Mouse (Mus musculus) limb, embryonic 12.5 days (tissue): ENCODE data around the gene Acp1. TPM values are rescaled to one million over a fixed set of nuclear protein-coding genes. Genes with fewer than 3 reads are reported as not detected.

Experiments used
- ATAC-seq: fragments of 200-750 bp; cut with Nextera tagmentation; 2 replicates; pipeline ENCODE4 v1.8.0; 2017; ENCODE audit warnings: low read depth, moderate TSS enrichment; ENCODE audit not compliant: insufficient number of reproducible peaks, insufficient read depth, low FRiP score, low TSS enrichment
- H3K27ac ChIP-seq: fragments of 300-500 bp; sonication (generic); 2 replicates; pipeline ENCODE4 v1.5.1; 2016; ENCODE audit warnings: mild to moderate bottlenecking, moderate library complexity
- H3K27me3 ChIP-seq: fragments of 300-500 bp; sonication (generic); 2 replicates; pipeline ENCODE4 v1.6.1; 2016; ENCODE audit warnings: mild to moderate bottlenecking, moderate library complexity
- H3K36me3 ChIP-seq: fragments of 300-500 bp; sonication (generic); 2 replicates; pipeline ENCODE4 v1.6.1; 2016; ENCODE audit warnings: mild to moderate bottlenecking, moderate library complexity
- H3K4me1 ChIP-seq: fragments of 300-500 bp; sonication (generic); replicated peaks from 2 replicates; pipeline ENCODE4 v1.6.1; 2016
- H3K4me2 ChIP-seq: fragments of 300-500 bp; sonication (generic); 2 replicates; pipeline ENCODE4 v1.6.1; 2016; ENCODE audit warnings: mild to moderate bottlenecking, moderate library complexity
- H3K4me3 ChIP-seq: fragments of 300-500 bp; sonication (generic); replicated peaks from 2 replicates; pipeline ENCODE4 v1.5.1; 2016; ENCODE audit warnings: mild to moderate bottlenecking
- H3K9ac ChIP-seq: fragments of 300-500 bp; sonication (generic); replicated peaks from 2 replicates; pipeline ENCODE4 v1.6.1; 2016; ENCODE audit warnings: mild to moderate bottlenecking, moderate library complexity
- H3K9me3 ChIP-seq: fragments of 300-500 bp; sonication (generic); 2 replicates; pipeline ENCODE4 v1.6.1; 2016; ENCODE audit warnings: mild to moderate bottlenecking, moderate library complexity
- WGBS: fragments of 180-500 bp; shearing (Covaris S2); methylation state at CpG from one replicate; pipeline ENCODE4 v1.1.7; 2016; 5-methylcytosine and 5-hydroxymethylcytosine counted together
- polyA plus RNA-seq: library from polyadenylated mRNA; unstranded; fragments of >200 nt; fragmentation: Nextera tagmentation; extraction: Ambion mirVana; gene quantifications from 2 replicates; pipeline ENCODE4 v1.2.1, GENCODE M21; 2016

Acp1 gene
- polyA plus RNA-seq: 164 and 170 TPM in 2 replicates

DNA sequence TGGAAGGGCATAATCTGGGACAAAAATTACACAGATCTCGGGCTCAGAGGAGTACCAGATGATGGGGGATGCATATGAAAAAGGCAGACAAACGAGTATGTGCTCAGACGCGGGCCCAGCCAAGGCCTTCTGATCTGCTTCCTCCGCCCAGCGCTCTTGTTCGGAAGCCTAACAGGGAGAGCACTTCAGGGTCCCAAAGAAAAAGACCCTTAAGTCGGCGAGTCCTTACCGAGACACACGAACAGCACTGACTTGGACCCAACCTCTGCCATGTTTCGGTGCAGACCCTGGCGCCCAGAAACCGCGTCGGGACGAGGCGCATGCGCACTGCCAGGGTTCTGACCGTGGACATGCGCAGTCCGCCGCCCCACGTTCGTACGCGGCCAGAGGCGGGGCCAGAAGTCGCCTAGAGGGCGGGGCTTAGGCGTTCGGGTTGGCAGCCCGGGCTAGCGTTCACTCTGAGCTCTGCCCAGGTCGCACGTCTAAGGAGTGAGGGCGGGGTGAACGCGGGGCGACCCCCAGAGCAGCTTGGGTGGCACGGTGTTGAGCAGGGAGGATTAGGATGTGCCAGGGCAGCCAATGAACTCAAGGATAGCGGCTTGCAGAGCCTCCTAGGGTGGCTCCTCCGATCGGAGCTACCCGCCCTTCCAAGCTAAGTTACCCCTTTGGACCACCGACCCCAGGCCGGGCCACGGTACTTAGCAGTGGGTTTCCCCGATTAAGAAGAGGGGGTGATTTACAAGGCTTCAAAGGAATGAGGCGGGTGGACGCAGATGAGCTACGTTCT lies at the start of gene Acp1, which contains the start of gene Sh3yl1:
TSS of gene Acp1 (minus strand) at position 329 of the 787 bp plus-strand sequence.
TSS of gene Sh3yl1 (plus strand) at position 408 of the 787 bp plus-strand sequence.
- Histone ChIP-seq H3K4me1 (peaks cover 17% of the 10 kb centered on the region), H3K36me3 (no peaks in the 10 kb centered on the region), H3K9me3 (0 out of 2 replicates have a peak, but pooled peaks cover 2% of the 10 kb centered on the region), H3K27ac (no peak within 1 kb of the TSS; the same call in 1 of the 2 replicates), H3K27me3 (no peaks in the 10 kb centered on the region), H3K4me3 (peak within 1 kb of the TSS; percentile 71), H3K4me2 (peak within 1 kb of the TSS; percentile 96), H3K9ac (peak within 1 kb of the TSS; percentile 79)
- WGBS: under 1% methylated on average over 52 of the region's 52 CpGs
- ATAC-seq: peak; percentile 97

- Histone ChIP-seq H3K9me3 (no peaks in the 10 kb centered on the region), H3K27me3 (no peaks in the 10 kb centered on the region), H3K4me1 (peaks cover 6% of the 10 kb centered on the region; the same call in 1 of the 2 replicates), H3K4me3 (no peak overlapping the region), H3K36me3 (peaks cover 15% of the 10 kb centered on the region), H3K27ac (no peak overlapping the region), H3K4me2 (no peak overlapping the region), H3K9ac (no peak overlapping the region)
- no peak for ATAC-seq
- 47% methylated on average over 3 of the region's 3 CpGs for WGBS
Observed at GRCm38 (mm10) chr12:30944197-30944596, 32.8 kb upstream of the Acp1 start.

DNA sequence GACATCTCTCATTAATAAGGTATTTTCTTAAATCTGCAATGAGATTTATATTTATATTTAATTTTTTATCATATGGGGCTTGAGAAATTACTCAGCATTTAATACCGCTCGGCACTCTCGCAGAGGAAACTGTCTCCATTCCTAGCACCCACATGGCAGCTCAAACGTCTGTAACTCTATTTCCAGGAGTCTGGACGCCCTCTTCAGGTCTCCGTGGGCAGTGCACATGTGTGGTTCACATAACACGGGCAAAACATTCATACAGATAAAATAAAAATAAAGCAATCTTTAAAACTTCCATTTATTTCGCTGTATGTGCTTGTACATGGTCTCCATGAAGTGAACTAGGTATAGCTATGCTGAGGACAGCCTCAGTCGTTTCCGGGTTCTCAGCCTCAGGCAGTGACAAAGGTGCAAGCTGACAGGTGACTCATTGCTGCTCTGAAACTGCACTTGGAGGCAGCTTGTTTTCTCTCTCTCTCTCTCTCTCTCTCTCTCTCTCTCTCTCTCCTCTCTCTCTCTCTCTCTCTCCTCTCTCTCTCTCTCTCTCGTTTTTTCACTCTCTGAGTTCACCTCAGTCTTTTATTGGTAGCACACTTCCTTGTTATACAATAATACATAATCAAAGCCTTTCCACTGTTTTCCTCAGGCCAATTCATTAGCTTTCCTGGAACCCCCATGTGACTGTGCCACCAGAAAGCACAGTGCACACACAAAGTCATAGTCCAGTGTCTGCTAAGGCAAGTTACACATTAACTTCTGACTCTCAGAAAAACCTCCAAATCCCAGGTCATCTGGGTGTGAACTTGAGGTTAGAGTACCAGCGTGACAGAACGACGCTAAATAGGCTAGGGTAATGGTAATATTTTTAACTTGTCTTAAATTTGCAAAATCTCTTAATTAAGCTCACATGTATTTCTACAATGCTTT lies 31.9 kb upstream of the Acp1 start:
- H3K36me3 ChIP-seq: peaks cover 15% of the 10 kb centered on the region
- no peak overlapping the region for H3K4me3 ChIP-seq
- no peaks in the 10 kb centered on the region for H3K9me3 ChIP-seq
- H3K4me1 ChIP-seq: peaks cover 6% of the 10 kb centered on the region; the same call in 1 of the 2 replicates
- no peak overlapping the region for H3K27ac ChIP-seq
- H3K9ac ChIP-seq: no peak overlapping the region
- no peaks in the 10 kb centered on the region for H3K27me3 ChIP-seq
- 82% methylated on average over 14 of the region's 14 CpGs for WGBS
- no peak for ATAC-seq
- H3K4me2 ChIP-seq: no peak overlapping the region

GRCm38 (mm10) chr12:30936899-30937298 lies 25.5 kb upstream of the Acp1 start:
- Histone ChIP-seq H3K9me3 (no peaks in the 10 kb centered on the region), H3K4me2 (no peak overlapping the region), H3K9ac (no peak overlapping the region), H3K4me3 (no peak overlapping the region), H3K4me1 (no peaks in the 10 kb centered on the region), H3K27me3 (no peaks in the 10 kb centered on the region), H3K36me3 (peaks cover 6% of the 10 kb centered on the region), H3K27ac (no peak overlapping the region)
- ATAC-seq: no peak
- 66% methylated on average over 2 of the region's 2 CpGs for WGBS

DNA sequence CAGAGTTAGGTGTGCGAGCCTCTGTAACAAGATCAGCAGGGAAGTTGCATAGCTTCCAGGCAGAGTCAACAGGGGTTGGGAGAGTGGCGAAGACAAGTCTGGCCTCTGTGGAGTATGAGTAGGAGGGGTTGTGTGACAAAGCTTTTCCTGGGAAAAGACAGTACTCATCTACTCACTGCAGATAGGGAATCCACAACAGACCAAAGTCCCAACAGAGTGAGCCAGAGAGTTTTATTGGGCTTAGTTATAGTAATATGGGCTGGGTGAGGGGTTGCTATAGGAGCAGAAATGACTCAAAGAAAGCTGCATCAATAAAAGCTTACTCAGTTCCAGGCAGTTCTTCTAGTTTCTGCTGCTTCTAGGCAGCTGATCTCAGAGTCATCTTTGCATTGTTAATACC lies 21.9 kb upstream of the Acp1 start:
- 78% methylated on average over 2 of the region's 2 CpGs for WGBS
- no peak for ATAC-seq
- Histone ChIP-seq H3K27ac (no peak overlapping the region), H3K4me2 (no peak overlapping the region), H3K4me1 (no peaks in the 10 kb centered on the region), H3K36me3 (no peaks in the 10 kb centered on the region), H3K27me3 (no peaks in the 10 kb centered on the region), H3K4me3 (no peak overlapping the region), H3K9me3 (no peaks in the 10 kb centered on the region), H3K9ac (no peak overlapping the region)

GRCm38 (mm10) chr12:30928182-30928581 lies 16.8 kb upstream of the Acp1 start:
- 79% methylated on average over 6 of the region's 6 CpGs for WGBS
- H3K9ac ChIP-seq: no peak overlapping the region
- no peak overlapping the region for H3K27ac ChIP-seq
- no peaks in the 10 kb centered on the region for H3K9me3 ChIP-seq
- no peak overlapping the region for H3K4me3 ChIP-seq
- H3K36me3 ChIP-seq: no peaks in the 10 kb centered on the region
- no peak overlapping the region for H3K4me2 ChIP-seq
- no peaks in the 10 kb centered on the region for H3K4me1 ChIP-seq
- H3K27me3 ChIP-seq: no peaks in the 10 kb centered on the region
- ATAC-seq: no peak

- ATAC-seq: no peak
Observed at GRCm38 (mm10) chr12:30922401-30922800, 11.0 kb upstream of the Acp1 start.

GRCm38 (mm10) chr12:30912840-30913239 lies 1.5 kb upstream of the Acp1 start:
- Histone ChIP-seq H3K27me3 (no peaks in the 10 kb centered on the region), H3K4me2 (peak overlapping the region; percentile 96), H3K9me3 (0 out of 2 replicates have a peak, but pooled peaks cover 2% of the 10 kb centered on the region), H3K4me1 (peaks cover 17% of the 10 kb centered on the region), H3K4me3 (peak overlapping the region; percentile 71), H3K36me3 (no peaks in the 10 kb centered on the region), H3K27ac (no peak overlapping the region), H3K9ac (no peak overlapping the region)
- ATAC-seq: no peak
- 68% methylated on average over 3 of the region's 3 CpGs for WGBS

More at GRCm38 (mm10) chr12:30922401-30922800, 11.0 kb upstream of the Acp1 start:
- no peak overlapping the region for H3K4me2 ChIP-seq
- H3K27ac ChIP-seq: no peak overlapping the region
- H3K9me3 ChIP-seq: no peaks in the 10 kb centered on the region
- H3K4me1 ChIP-seq: no peaks in the 10 kb centered on the region
- WGBS: 80% methylated on average over 3 of the region's 3 CpGs
- H3K9ac ChIP-seq: no peak overlapping the region
- no peaks in the 10 kb centered on the region for H3K36me3 ChIP-seq
- no peak overlapping the region for H3K4me3 ChIP-seq
- H3K27me3 ChIP-seq: no peaks in the 10 kb centered on the region

DNA sequence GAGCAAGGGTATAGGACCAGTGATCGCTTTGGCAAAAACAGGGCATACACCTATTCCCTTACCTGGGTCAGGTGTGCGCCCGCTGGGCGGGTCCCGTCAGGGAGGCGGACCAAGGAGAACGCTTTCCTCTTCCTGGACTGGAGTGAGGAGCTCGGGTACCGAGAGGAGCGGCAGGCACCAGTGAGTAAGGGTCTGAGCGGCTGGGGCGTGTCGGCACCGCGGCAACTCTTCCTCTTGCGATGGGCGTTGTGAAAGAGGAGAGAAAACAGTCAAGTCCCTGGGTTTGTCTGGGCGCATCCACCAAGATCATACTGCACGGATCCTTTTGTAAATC lies 626 bp upstream of the Acp1 start:
- WGBS: under 1% methylated on average over 18 of the region's 19 CpGs
- H3K27ac ChIP-seq: no peak overlapping the region
- H3K4me3 ChIP-seq: peak overlapping the region; percentile 71
- H3K27me3 ChIP-seq: no peaks in the 10 kb centered on the region
- 0 out of 2 replicates have a peak, but pooled peaks cover 2% of the 10 kb centered on the region for H3K9me3 ChIP-seq
- peak overlapping the region; percentile 79 for H3K9ac ChIP-seq
- H3K4me1 ChIP-seq: peaks cover 17% of the 10 kb centered on the region
- H3K4me2 ChIP-seq: peak overlapping the region; percentile 96
- no peak; the same call in 1 of the 2 replicates for ATAC-seq
- no peaks in the 10 kb centered on the region for H3K36me3 ChIP-seq

DNA sequence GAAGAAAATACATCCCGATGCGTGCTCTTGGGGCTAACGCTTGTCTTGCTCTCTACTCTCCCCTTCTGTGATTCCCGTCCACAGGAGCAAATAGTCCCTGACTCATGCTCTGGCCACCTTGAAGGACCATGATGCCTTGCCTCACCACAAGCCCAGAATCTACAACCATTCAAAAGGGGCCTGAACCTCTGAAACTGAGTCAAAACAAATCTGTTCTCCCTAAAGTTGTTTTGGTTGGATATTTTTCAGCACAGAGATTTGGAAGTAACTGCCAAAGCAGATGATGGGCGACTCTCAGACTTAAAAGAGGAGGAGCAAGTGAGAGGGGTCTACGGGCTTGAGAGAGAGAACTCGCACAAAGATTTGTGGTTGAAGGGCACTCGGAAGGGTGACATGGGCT lies 529 bp downstream of the Acp1 start:
- H3K4me2 ChIP-seq: peak overlapping the region; percentile 96
- H3K4me3 ChIP-seq: peak overlapping the region; percentile 71
- no peaks in the 10 kb centered on the region for H3K36me3 ChIP-seq
- H3K4me1 ChIP-seq: peaks cover 17% of the 10 kb centered on the region
- WGBS: 24% methylated on average over 8 of the region's 8 CpGs
- no peak overlapping the region; the same call in 1 of the 2 replicates for H3K27ac ChIP-seq
- no peak for ATAC-seq
- peak overlapping the region; percentile 79 for H3K9ac ChIP-seq
- H3K9me3 ChIP-seq: no peaks in the 10 kb centered on the region
- H3K27me3 ChIP-seq: no peaks in the 10 kb centered on the region

DNA sequence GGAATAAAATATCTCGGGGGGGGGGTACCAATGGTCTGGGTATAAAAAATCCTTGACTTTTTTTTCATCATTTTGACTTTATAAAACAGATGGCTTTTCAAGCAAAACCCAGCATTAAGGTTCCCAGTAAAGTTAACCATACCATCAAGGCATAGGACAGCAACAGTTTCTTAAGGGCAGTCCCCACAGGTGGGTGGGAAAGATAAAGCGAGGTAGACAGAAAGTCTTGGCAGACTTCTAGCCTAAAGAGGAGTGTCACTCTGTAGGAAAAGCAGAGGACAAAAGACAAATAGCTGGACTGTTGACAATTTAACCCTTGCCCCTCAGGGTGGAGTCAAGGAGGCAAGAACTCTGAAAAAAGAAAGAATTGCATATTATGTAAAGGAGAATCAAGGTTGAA lies 1.5 kb downstream of the Acp1 start:
- H3K4me2 ChIP-seq: no peak overlapping the region
- peaks cover 2% of the 10 kb centered on the region; the same call in 1 of the 2 replicates for H3K36me3 ChIP-seq
- no peak overlapping the region for H3K27ac ChIP-seq
- H3K9ac ChIP-seq: no peak overlapping the region
- no peaks in the 10 kb centered on the region for H3K9me3 ChIP-seq
- no peak for ATAC-seq
- H3K4me3 ChIP-seq: no peak overlapping the region
- peaks cover 17% of the 10 kb centered on the region for H3K4me1 ChIP-seq
- WGBS: 85% methylated on average over 2 of the region's 2 CpGs
- H3K27me3 ChIP-seq: no peaks in the 10 kb centered on the region
